Mouse (Mus musculus) midbrain, postnatal 0 days (tissue): ENCODE results near the gene Banp. TPM values are rescaled to one million over a fixed set of nuclear protein-coding genes. Genes with fewer than 3 reads are reported as not detected.

Experiments used
- ATAC-seq: fragments of 200-750 bp; cut with Nextera tagmentation; 2 replicates; pipeline ENCODE4 v1.8.0; 2017; ENCODE audit warnings: moderate number of reproducible peaks, mild to moderate bottlenecking, moderate TSS enrichment, moderate library complexity; ENCODE audit not compliant: low FRiP score
- DNase-seq: peaks from one replicate; pipeline ENCODE4 v3.0.0-alpha.2; 2015; ENCODE audit warnings: low spot score
- H3K27ac ChIP-seq: fragments of 300-500 bp; sonication (generic); 2 replicates; pipeline ENCODE4 v1.5.1; 2014; ENCODE audit warnings: low read depth, mild to moderate bottlenecking, low read length, mixed read lengths
- H3K27me3 ChIP-seq: fragments of 300-500 bp; sonication (generic); 2 replicates; pipeline ENCODE4 v1.6.1; 2014; ENCODE audit warnings: low read length, control low read depth, mixed read lengths; ENCODE audit not compliant: insufficient read depth
- H3K36me3 ChIP-seq: fragments of 300-500 bp; sonication (generic); 2 replicates; pipeline ENCODE4 v1.6.1; 2014; ENCODE audit warnings: low read length, control low read depth, mixed read lengths; ENCODE audit not compliant: insufficient read depth
- H3K4me1 ChIP-seq: fragments of 300-500 bp; sonication (generic); 2 replicates; pipeline ENCODE4 v1.6.1; 2014; ENCODE audit warnings: mild to moderate bottlenecking, control low read depth, antibody characterized with exemption, low read length, mixed read lengths; ENCODE audit not compliant: insufficient read depth
- H3K4me2 ChIP-seq: fragments of 300-500 bp; sonication (generic); 2 replicates; pipeline ENCODE4 v1.6.1; 2014; ENCODE audit warnings: low read depth, mild to moderate bottlenecking, low read length, mixed read lengths; ENCODE audit not compliant: poor library complexity, severe bottlenecking
- H3K4me3 ChIP-seq: fragments of 300-500 bp; sonication (generic); 2 replicates; pipeline ENCODE4 v1.5.1; 2014; ENCODE audit warnings: low read depth, mild to moderate bottlenecking, low read length, moderate library complexity
- H3K9ac ChIP-seq: fragments of 300-500 bp; sonication (generic); replicated peaks from 2 replicates; pipeline ENCODE4 v1.6.1; 2014; ENCODE audit warnings: mild to moderate bottlenecking, low read length, moderate library complexity, mixed read lengths; ENCODE audit not compliant: poor library complexity, severe bottlenecking
- H3K9me3 ChIP-seq: fragments of 300-500 bp; sonication (generic); 2 replicates; pipeline ENCODE4 v1.6.1; 2016; ENCODE audit warnings: low read length, control low read depth
- CTCF ChIP-seq: IDR thresholded peaks from 2 replicates; pipeline ENCODE4 v1.5.1; 2016; ENCODE audit warnings: antibody characterized with exemption, mild to moderate bottlenecking
- WGBS: fragments of 180-500 bp; shearing (Covaris S2); extraction: QIAGEN DNeasy Blood & Tissue Kit; methylation state at CpG from one replicate; pipeline ENCODE4 v1.1.7; 2014; 5-methylcytosine and 5-hydroxymethylcytosine counted together
- polyA plus RNA-seq: library from polyadenylated mRNA; unstranded; fragments of >200 nt; fragmentation: Nextera tagmentation; extraction: Ambion mirVana; gene quantifications from 2 replicates; pipeline ENCODE4 v1.2.1, GENCODE M21; 2015
- total RNA-seq: library from RNA; depleted of rRNA; stranded (reverse); fragments of >200 nt; gene quantifications from 2 replicates; pipeline ENCODE4 v1.2.3, GENCODE M21; 2014

The Banp gene
- total and polyA plus RNA-seq, 2 experiments from 2014 or later, result 24.8 to 51.6 TPM

GRCm38 (mm10) chr8:121935341-121936294, 13.9 kb upstream of the Banp start:
- DNase-seq (peak; percentile 97), ATAC-seq (peak; percentile 86)
- Histone ChIP-seq H3K4me3 (no peak overlapping the region), H3K27me3 (no peaks in the 10 kb centered on the region), H3K36me3 (no peaks in the 10 kb centered on the region), H3K4me1 (peaks cover 4% of the 10 kb centered on the region; the same call in 1 of the 2 replicates), H3K9me3 (no peaks in the 10 kb centered on the region), H3K27ac (peak overlapping the region; percentile 74), H3K4me2 (no peak overlapping the region), H3K9ac (peak overlapping the region; percentile 33)
- TF ChIP-seq CTCF, result peak; percentile 81
- 31% methylated on average over 12 of the region's 12 CpGs for WGBS

- 85% methylated on average over 14 of the region's 14 CpGs for WGBS
- no peak overlapping the region for H3K4me3 ChIP-seq
- no peaks in the 10 kb centered on the region for H3K9me3 ChIP-seq
- no peak for ATAC-seq
- no peak overlapping the region for H3K4me2 ChIP-seq
- TF ChIP-seq CTCF, result no peak
- H3K4me1 ChIP-seq, result peaks cover 4% of the 10 kb centered on the region; the same call in 1 of the 2 replicates
- H3K27ac ChIP-seq, result no peak overlapping the region
- no peak overlapping the region for H3K9ac ChIP-seq
- no peaks in the 10 kb centered on the region for H3K27me3 ChIP-seq
- DNase-seq, result no peak
- no peaks in the 10 kb centered on the region for H3K36me3 ChIP-seq
Measured at GRCm38 (mm10) chr8:121936391-121936790, 13.2 kb upstream of the Banp start.

GRCm38 (mm10) chr8:121938732-121939131, 10.8 kb upstream of the Banp start:
- WGBS, result 84% methylated on average over 7 of the region's 7 CpGs

GRCm38 (mm10) chr8:121943057-121943540, 6.5 kb upstream of the Banp start:
- TF ChIP-seq CTCF, result no peak
- no peak for DNase-seq
- H3K4me2 ChIP-seq, result no peak overlapping the region
- no peak overlapping the region for H3K4me3 ChIP-seq
- no peak overlapping the region for H3K27ac ChIP-seq
- no peaks in the 10 kb centered on the region for H3K9me3 ChIP-seq
- no peak for ATAC-seq
- no peak overlapping the region for H3K9ac ChIP-seq
- H3K27me3 ChIP-seq, result no peaks in the 10 kb centered on the region
- WGBS, result 38% methylated on average over 2 of the region's 2 CpGs
- H3K36me3 ChIP-seq, result no peaks in the 10 kb centered on the region
- no peaks in the 10 kb centered on the region for H3K4me1 ChIP-seq

More at GRCm38 (mm10) chr8:121938732-121939131, 10.8 kb upstream of the Banp start:
- H3K4me1 ChIP-seq, result peaks cover 4% of the 10 kb centered on the region; the same call in 1 of the 2 replicates
- no peak for TF ChIP-seq CTCF
- H3K27ac ChIP-seq, result no peak overlapping the region
- no peak overlapping the region for H3K4me2 ChIP-seq
- no peaks in the 10 kb centered on the region for H3K27me3 ChIP-seq
- no peak overlapping the region for H3K4me3 ChIP-seq
- ATAC-seq, result no peak
- DNase-seq, result no peak
- H3K9me3 ChIP-seq, result no peaks in the 10 kb centered on the region
- H3K9ac ChIP-seq, result no peak overlapping the region
- no peaks in the 10 kb centered on the region for H3K36me3 ChIP-seq

- no peaks in the 10 kb centered on the region for H3K36me3 ChIP-seq
- H3K9ac ChIP-seq, result no peak overlapping the region
- no peak overlapping the region for H3K4me3 ChIP-seq
- no peaks in the 10 kb centered on the region for H3K9me3 ChIP-seq
- H3K27ac ChIP-seq, result no peak overlapping the region
- DNase-seq (no peak), ATAC-seq (no peak)
- 0 out of 2 replicates have a peak, but pooled peaks cover 3% of the 10 kb centered on the region for H3K4me1 ChIP-seq
- H3K4me2 ChIP-seq, result no peak overlapping the region
- no peaks in the 10 kb centered on the region for H3K27me3 ChIP-seq
- 78% methylated on average over 8 of the region's 8 CpGs for WGBS
- TF ChIP-seq CTCF, result no peak
Measured at GRCm38 (mm10) chr8:121943716-121944115, 5.8 kb upstream of the Banp start.

- Histone ChIP-seq H3K4me1 (0 out of 2 replicates have a peak, but pooled peaks cover 3% of the 10 kb centered on the region), H3K36me3 (no peaks in the 10 kb centered on the region), H3K9me3 (no peaks in the 10 kb centered on the region), H3K9ac (no peak within 1 kb of the TSS), H3K27ac (no peak within 1 kb of the TSS), H3K4me2 (no peak within 1 kb of the TSS), H3K27me3 (no peaks in the 10 kb centered on the region), H3K4me3 (no peak within 1 kb of the TSS)
- ATAC-seq (no peak), DNase-seq (no peak)
- TF ChIP-seq CTCF, result no peak
Measured at GRCm38 (mm10) chr8:121944831-121945230, 4.7 kb upstream of the Banp start, which contains the start of gene Car5a. TSS of gene Car5a (minus strand) at chr8:121944904.
